Mouse (Mus musculus) left cerebral cortex, adult 2 months (tissue): ENCODE data around the gene Csmd2. TPM values are rescaled to one million over a fixed set of nuclear protein-coding genes. Genes with fewer than 3 reads are reported as not detected.
"Not testable (repeated sequence)": the region's sequence is repeated elsewhere in the genome, so short reads cannot be mapped to it uniquely, and the experiment has no call there.

Source experiments
- DNase-seq, 2 experiments: peaks; one replicate each; pipeline ENCODE4 v3.0.0; 2021 to 2022; ENCODE audit warnings: low spot score in 2 of 2, mixed read lengths in 1 of 2; ENCODE audit errors: extremely low spot score in 1 of 2
- H3K27ac ChIP-seq: fragments of 200-600 bp; 2 replicates; pipeline ENCODE4 v1.8.1; 2022
- H3K4me3 ChIP-seq: fragments of 200-600 bp; 2 replicates; pipeline ENCODE4 v1.8.1; 2022
- CTCF ChIP-seq: fragments of 200-600 bp; IDR thresholded peaks from 2 replicates; pipeline ENCODE4 v1.8.1; 2022; ENCODE audit warnings: antibody characterized with exemption, mild to moderate bottlenecking, moderate library complexity
- intact Hi-C: fragments of 180-260 bp; cut with DNase I; formaldehyde crosslinking; loops from one replicate; pipeline ENCODE4 v1.15.1; 2025
- total RNA-seq, 2 experiments: library from RNA; stranded (reverse); gene quantifications; 2 replicates each; pipeline ENCODE4 v1.2.3; 2021

The Csmd2 gene
- total RNA-seq, 2 experiments from 2014 or later = 61.9 to 63.0 TPM

DNA sequence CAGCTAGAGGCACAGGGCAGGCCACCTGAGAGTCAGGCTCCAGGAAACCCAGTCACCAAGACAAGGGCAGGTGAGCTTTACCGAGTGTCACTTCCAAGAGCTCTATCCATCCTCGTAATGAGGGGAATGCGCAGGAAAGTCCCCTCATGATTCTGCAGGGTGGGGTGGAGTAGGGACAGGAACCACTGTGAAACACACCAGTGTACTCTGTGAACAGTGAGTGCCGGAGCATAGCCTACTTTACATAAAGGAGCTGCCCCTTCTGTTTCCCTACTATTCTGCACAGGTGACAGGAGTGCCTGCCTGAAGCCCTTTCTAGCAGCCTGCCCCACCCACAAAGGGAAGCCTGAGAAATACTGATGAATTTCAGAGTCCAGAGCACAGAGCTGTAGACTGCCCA is 605.6 kb downstream of the Csmd2 start:
- intact Hi-C loops = no loop called here
- H3K4me3 ChIP-seq = no peak overlapping the region
- H3K27ac ChIP-seq = no peak overlapping the region
- no peak for DNase-seq
- TF ChIP-seq CTCF = no peak

DNA sequence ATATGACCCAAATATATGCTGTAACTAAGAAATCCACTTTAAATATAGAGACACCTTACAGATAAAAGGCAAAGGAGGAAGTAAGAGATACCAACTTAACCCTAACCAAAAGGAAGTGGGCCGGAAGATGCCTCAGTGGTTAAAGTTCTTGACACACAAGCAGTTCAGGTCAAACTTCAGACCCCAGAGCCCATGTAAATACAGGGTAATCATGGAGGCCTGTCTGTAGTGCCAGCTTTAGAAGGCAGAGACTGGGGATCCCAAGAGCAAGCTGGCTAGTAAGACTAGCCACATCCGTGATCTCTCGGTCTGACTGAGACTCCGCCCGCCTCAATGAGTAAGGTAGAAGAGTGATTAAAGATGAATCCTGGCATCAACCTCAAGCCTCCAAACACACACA is 606.4 kb downstream of the Csmd2 start:
- no peak for TF ChIP-seq CTCF
- intact Hi-C loops = no loop called here
- Histone ChIP-seq H3K27ac (no peak overlapping the region), H3K4me3 (no peak overlapping the region)
- no peak for DNase-seq

DNA sequence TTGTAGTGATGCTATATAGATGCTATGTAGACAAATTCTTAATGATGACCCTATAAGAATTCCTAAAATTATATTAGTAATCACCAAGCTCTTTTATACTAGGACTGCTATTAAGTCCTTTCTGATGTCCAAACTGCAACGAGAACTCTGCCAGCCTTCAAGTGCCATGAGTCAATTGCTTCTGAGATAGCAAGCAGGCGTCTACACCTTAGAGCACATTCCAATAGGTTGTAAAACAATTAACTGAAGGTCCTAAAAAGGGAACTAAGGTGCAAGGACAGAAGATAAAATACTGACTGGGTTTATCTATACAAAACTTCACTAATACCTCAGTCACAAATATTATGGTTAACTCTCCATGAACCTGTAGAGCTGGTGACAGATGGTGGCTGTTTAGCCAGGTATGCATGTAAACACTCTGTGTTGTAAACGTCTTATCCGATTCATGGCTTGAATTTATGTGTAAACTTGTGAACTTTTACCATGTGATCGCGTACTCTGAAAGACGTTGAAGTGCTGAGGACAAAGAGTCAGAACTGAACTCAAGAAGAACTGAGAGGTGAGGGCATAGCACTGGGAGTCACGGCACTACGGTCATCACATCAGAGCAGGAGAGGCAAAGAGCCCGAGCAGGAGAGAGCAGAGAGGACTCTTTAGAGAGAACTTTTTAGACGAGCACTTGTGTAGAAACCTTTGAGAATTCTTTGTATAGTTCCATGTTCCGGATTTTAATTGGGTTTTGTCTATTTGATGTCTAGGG is 610.3 kb downstream of the Csmd2 start:
- H3K4me3 ChIP-seq = no peak overlapping the region
- no peak for DNase-seq
- intact Hi-C loops = no loop called here
- TF ChIP-seq CTCF = no peak
- no peak overlapping the region for H3K27ac ChIP-seq

DNA sequence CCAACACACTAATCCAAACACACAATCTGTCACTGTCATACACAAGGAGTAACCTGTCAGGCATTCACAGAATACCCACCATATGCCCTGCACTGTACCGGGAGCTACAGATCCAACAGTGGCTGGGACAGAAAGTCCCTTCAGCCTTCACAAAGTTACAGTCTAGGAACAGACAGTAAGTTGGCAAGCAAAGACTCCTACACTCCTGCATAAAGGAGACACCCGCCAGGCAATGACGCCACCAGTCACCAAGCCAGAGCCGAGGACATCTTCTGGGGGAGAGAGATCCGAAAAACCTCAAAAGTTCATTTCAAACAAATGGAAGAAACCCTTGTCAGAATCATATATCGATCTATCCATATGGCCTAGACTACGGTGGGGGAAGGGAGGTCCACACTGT is 618.9 kb downstream of the Csmd2 start:
- intact Hi-C loops = no loop called here

DNA sequence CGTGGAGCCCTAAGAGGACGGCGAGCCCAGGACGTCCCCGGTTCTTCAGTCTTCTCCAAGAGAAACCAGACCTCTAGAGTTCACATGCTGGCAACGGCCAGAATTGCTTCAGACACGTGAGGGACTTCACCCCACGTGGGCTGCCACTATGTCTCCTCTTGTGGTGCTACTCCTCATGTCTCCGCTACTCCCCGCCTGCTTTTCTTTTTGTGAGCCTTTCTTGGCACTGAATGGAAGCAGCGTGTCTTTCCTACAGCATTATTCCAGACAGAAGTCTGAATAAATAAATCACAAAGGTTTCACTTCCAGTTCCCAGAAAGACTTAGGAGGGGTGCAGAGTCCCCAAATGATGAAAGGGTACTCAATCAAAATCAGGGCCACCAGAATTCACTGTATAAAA is 620.0 kb downstream of the Csmd2 start:
- no peak for TF ChIP-seq CTCF

More for the DNA sequence above, 618.9 kb downstream of the Csmd2 start:
- Histone ChIP-seq H3K4me3 (no peak overlapping the region), H3K27ac (no peak overlapping the region)
- no peak for DNase-seq
- no peak for TF ChIP-seq CTCF

DNA sequence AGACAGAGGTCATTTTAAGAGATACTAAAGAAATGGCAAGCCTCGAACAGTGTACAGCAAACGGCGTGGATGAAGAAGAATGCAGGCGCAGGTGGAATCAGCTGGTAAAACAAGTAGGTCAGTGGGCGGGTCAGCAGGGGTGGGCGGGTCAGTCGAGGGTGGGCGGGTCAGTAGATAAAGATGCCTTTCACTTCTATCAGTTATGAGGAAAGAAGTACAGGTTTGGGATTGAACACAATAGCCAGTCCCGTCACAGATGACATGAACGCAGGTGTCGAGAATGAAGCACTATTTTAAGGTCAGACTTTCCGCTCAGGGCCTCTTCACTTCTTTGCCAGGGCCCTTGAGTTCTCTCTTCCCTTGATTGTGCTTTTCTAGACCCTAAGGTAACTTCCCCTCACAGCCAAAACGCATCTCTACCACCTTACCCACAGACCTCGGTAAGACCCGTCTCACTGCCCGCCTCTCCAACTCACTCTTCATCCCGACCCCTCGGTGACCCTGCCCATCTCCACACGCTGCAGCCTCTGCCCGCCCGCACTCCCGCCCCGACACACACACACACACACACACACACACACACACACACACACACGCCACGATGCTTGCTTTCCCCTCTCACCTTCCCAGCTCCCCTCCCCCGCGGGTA is 621.7 kb downstream of the Csmd2 start:
- intact Hi-C loops = no loop called here
- no peak for DNase-seq
- no peak for TF ChIP-seq CTCF
- H3K4me3 ChIP-seq = peak overlapping the region; percentile 57
- H3K27ac ChIP-seq = peak overlapping the region; percentile 69

More for the DNA sequence above, 620.0 kb downstream of the Csmd2 start:
- intact Hi-C loops = no loop called here
- peak overlapping the region; percentile 44; the same call in 1 of the 2 replicates for H3K27ac ChIP-seq
- no peak for DNase-seq
- H3K4me3 ChIP-seq = no peak overlapping the region

DNA sequence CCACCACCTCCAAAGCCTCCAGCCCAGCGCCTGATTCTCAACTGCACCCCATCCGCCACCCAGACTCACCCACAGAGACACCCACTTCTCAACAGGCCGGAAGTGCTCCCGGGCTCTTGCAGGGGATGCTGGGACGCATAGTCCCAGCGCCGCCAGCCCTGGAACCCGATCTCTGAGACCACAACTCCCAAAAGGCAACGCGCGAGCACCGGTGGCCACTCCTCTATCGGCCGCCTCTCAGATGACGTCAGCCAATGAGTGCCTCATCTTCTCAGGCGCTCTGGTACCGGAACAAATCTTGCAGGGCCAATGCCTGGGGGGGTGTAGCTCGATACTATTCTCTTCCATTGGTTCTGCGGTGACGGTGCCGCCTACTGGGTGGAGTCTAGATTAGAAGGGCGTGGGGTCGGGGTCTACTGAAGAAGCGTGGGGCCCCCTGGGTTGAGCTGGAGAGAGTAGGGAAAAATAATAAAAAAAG is 622.3 kb downstream of the Csmd2 start, which contains the start of gene Zscan20:
TSS of gene Zscan20 (minus strand) at position 174 of the 478 bp plus-strand sequence.
- peak within 1 kb of the TSS; percentile 57 for H3K4me3 ChIP-seq
- peak within 1 kb of the TSS; percentile 69 for H3K27ac ChIP-seq
- peak; percentile 94 to 97 for DNase-seq
- intact Hi-C loops = loop anchor here (1.0 to 5.0 kb wide), 4 partner anchors 44 to 247 kb away; partner anchors contain the start of gene Phc2
- peak; percentile 35 for TF ChIP-seq CTCF

DNA sequence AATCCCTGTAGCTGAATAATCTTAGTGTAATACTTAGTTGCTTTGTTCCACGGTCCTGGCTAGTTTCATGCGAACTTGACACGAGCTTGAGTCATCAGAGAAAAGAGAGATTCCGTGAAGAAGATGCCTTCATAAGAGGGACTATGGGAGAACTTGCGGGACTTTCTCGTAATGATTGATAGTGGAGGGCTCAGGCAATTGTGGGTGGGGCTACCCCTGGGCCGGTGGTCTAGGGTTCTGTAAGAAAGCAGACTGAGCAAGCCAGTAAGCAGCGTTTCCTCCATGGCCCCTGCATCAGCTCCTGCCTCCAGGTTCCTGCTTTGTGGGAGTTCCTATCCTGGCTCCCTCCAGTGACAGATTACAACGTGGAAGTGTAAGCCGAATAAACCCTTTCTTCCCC is 623.0 kb downstream of the Csmd2 start:
- intact Hi-C loops = loop anchor here (1.0 to 5.0 kb wide), 4 partner anchors 44 to 247 kb away; partner anchors contain the start of gene Phc2
- H3K27ac ChIP-seq = no peak overlapping the region
- DNase-seq = no peak
- H3K4me3 ChIP-seq = peak overlapping the region; percentile 57
- no peak for TF ChIP-seq CTCF

- H3K4me3 ChIP-seq, H3K27ac ChIP-seq, DNase-seq: not testable (repeated sequence)
- intact Hi-C loops = loop anchor here (2.0 to 5.0 kb wide), 3 partner anchors 87 to 246 kb away; no protein-coding TSS in a partner anchor
Observed at GRCm38 (mm10) chr4:128611726-128612125, 624.1 kb downstream of the Csmd2 start.

GRCm38 (mm10) chr4:128613326-128613725 is 625.7 kb downstream of the Csmd2 start:
- H3K4me3 ChIP-seq = no peak overlapping the region

GRCm38 (mm10) chr4:128615761-128616160 is 628.1 kb downstream of the Csmd2 start:
- no peak for DNase-seq
- Histone ChIP-seq H3K27ac (no peak overlapping the region), H3K4me3 (no peak overlapping the region)
- intact Hi-C loops = no loop called here
- no peak for TF ChIP-seq CTCF

More at GRCm38 (mm10) chr4:128613326-128613725, 625.7 kb downstream of the Csmd2 start:
- intact Hi-C loops = loop anchor here (1.0 to 5.0 kb wide), 2 partner anchors 98 to 244 kb away; no protein-coding TSS in a partner anchor
- H3K27ac ChIP-seq = no peak overlapping the region
- TF ChIP-seq CTCF = peak; percentile 83
- peak; percentile 35 to 48 for DNase-seq

Other genes starting within 250 kb of the Csmd2 start
- gene CK137956, start 16.9 kb upstream of the Csmd2 start, total RNA-seq = 1 to 10 TPM; 1.1 to 1.6 TPM